Mouse (Mus musculus) urinary bladder, postnatal 10 days (tissue): ENCODE results near the gene Sh3d19.
"Not testable (repeated sequence)": the region's sequence is repeated elsewhere in the genome, so short reads cannot be mapped to it uniquely, and the experiment has no call there.

Source experiments
- DNase-seq: peaks from one replicate; pipeline ENCODE4 v3.0.0; 2022; ENCODE audit warnings: low spot score

Sh3d19 gene

GRCm38 (mm10) chr3:85981761-85982160 lies 10.9 kb downstream of the Sh3d19 start:
- not testable (repeated sequence) for DNase-seq

DNA sequence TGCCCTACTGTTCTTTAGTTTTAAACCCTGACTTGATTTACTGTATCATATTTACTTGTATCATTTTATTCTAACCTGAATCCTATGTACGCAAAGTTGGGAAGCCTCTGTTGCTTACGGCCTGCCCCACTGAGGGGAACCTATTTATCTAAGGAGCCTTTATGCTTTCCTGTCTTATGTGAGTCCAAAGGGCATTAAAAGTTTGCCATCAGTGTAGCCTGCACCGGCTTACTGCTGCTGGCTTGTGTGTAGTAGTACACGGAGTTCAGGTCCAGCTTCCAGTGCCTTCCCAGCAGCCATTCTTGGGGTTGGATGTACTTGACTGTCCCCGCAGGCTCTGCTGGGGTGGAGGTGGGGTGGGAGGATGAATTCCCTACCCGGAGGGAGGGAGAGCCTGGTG lies 13.6 kb downstream of the Sh3d19 start:
- DNase-seq: no peak

DNA sequence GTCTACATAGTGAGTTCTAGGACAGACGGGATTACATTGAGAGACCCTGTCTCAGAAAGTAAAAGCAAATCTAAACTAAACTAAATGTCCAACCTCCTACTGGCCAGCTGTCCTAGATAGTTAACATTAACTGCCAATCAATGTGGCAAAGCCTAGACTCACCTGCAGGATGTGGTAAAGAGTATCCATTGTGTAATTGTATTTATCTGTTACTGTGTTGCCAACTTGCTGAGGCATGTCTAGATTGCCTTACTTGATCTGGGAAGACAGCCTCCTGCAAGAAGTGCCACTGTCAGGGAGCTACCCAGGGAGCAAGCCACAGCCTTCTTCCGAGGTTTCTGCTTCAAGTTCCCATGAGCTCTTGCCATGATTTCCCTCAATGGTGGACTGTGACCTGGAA lies 16.3 kb downstream of the Sh3d19 start:
- DNase-seq: no peak

DNA sequence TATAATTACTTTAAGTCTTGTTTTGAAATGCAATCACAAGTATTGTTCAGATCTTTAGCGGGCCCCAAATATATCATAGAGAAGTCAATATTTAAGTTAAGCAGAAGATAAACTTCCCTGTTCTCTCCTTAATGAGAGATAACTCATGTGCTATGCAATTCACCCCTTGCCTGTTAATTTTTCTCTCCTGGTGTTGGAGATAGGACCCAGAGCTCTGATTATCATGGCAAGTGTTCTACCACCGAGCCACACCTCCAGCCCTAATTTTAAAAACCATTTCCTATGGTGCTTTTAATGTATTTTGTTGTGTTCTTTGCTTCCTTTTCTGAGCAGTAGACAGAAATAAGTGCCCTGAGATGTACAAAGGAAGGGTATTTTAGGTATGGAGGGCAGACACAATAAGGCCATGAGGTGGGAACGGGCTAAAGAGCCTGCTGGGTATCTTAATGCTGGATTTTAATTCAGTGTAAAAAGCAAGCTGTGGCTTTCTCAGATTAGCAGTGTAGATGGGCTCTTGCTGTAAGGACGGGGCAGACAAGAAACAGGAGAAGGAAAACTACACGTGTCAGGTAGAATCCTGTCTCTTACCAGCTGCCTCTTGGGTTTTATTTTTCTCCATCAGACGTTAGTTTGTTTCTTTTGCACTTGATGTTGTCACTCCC lies 20.4 kb downstream of the Sh3d19 start:
- no peak for DNase-seq

- DNase-seq: no peak
These were observed 20.9 kb downstream of the Sh3d19 start for GRCm38 (mm10) chr3:85991802-85992156.

GRCm38 (mm10) chr3:85993744-85994143 lies 22.8 kb downstream of the Sh3d19 start:
- DNase-seq: no peak

DNA sequence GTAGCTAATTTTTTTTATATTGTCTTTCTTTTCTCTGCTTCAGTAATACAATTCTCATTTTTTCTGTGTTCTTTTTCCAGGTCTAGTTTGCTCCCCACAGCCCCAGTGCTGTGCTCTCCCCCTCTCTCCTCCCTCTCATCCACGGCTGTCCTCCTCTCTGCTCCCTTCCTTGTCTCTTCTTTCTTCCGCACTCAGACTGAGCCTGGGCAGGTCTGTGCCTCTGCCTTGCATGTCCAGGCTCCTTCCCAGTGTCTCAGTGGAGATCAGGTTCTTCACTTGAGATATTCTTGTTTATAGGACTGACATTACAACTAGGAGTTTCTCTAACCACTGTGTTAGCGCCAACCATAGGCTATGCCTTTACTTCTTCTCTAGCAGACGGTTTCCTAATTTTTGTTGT lies 23.7 kb downstream of the Sh3d19 start:
- DNase-seq: no peak

DNA sequence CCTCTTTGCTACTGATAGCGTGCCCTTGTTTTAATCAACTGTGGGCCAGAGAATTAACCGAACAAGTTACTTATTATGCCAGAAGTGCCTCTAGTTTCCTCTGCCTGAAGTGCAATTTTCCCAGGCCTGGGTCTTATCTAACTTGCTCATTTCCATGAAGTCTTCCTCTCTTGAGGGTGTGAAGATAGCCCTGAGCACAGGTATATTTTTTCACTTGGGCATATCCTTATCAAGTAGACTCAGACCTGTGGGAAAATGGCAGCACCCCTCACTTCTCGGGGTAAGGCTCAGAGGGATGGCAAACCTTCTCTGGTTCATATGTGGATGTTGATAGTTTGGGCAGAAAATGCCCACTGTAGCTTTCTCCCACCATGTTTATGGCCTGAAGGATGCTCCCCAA lies 30.4 kb downstream of the Sh3d19 start:
- no peak for DNase-seq

DNA sequence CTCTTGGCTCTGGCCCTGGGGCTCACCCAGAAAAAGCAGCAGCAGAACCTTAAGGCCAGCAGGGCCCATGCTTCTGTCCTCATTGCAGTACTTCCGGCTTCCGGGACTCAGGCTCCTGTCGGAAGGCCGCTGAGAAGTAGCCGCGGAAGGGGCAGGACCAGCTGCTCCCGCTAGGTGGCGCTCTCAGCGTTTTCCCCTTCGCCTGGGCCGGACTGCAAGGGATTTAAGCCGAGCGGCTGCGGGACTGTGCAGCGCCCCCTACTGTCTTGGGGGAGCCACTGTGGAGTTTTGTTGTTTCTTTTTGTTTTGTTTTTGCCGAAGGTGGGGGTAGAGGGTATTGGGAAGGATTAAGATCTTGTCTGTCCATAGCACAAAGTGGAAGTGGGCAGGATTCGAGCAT lies 31.5 kb downstream of the Sh3d19 start, which contains the start of gene Prss48:
Gene Prss48, minus strand, starts transcription at position 69 of the 400 bp plus-strand sequence.
- DNase-seq: no peak

GRCm38 (mm10) chr3:86002940-86003339 lies 32.0 kb downstream of the Sh3d19 start:
- DNase-seq: no peak

DNA sequence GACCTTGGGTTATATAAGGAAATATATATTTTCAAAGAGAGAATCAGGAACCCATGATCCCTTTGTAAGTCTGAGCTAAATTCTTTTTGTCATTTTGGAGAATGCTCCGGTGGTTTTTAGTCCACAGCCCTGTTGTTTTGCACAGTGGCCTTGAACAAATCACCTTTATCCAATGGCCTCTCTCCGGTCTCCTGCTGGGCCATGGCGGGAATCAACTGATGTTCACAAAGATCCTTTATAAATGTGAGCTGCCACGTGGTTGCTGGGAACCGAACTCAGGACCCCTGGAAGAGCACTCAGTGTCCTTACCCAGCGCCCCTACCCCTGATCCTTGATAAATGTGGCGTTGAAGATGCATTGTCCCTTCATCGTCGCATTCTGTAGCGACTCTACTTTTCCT lies 33.8 kb downstream of the Sh3d19 start:
- no peak for DNase-seq

DNA sequence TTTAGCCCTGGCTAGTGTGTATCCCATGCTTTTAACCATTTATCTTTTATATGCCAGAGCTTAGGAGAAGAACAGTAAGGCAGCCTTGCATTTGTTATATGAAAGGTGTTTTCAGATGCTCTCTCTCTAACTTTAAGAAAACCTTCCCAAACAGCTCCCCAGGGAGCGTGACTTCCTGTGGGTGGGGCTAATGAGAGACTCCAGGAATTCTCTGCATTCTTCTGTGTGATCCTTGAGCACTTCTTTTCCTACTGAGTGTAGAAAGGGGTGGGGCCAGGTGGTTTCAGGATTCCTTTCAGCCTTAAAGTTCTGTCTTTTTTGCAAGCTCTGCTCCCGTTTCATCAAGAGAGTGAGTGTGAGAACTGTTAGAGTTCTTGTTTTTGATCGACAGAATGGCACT lies 39.7 kb downstream of the Sh3d19 start:
- DNase-seq: no peak

- DNase-seq: no peak
These were observed 40.5 kb downstream of the Sh3d19 start for GRCm38 (mm10) chr3:86011373-86011772.

DNA sequence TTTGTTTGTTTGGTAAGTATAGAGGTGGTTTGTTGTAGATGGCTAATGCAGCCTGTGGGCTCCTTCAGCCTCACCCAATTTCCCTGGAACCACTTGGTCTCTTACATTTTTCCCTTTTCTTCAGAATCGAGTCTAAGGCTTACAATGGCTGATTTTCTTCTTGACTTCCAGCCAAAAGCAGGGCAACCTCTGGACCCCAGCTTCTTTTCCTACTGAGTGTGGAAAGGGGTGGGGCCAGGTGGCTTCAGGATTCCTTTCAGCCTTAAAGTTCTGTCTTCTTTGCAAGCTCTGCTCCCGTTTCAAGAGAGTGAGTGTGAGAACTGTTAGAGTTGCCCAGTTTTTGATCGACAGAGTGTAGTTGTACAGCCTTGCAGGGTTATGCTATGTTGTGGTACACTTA lies 40.9 kb downstream of the Sh3d19 start:
- DNase-seq: no peak

GRCm38 (mm10) chr3:86013837-86014236 lies 42.9 kb downstream of the Sh3d19 start:
- DNase-seq: no peak

DNA sequence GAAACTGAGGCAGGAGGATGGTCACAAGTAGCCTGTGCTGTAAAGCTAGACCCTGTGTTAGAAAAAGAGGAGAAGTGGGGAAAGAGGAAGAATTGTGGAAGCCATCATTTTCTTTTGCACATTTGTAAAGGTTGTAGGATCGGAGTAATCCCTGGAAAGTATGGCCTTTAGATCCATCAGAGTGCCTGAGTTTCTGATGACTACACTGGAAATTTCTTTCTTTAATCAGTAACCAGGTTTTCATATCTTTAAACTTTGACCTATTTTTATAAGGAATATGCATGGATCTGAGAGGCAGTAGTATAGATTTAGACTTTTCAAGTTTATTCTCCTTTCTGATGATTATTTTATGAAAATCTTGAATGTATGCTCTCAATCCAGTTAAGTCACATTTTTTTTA lies 46.1 kb downstream of the Sh3d19 start:
- DNase-seq: no peak

GRCm38 (mm10) chr3:86017484-86017883 lies 46.6 kb downstream of the Sh3d19 start:
- no peak for DNase-seq

DNA sequence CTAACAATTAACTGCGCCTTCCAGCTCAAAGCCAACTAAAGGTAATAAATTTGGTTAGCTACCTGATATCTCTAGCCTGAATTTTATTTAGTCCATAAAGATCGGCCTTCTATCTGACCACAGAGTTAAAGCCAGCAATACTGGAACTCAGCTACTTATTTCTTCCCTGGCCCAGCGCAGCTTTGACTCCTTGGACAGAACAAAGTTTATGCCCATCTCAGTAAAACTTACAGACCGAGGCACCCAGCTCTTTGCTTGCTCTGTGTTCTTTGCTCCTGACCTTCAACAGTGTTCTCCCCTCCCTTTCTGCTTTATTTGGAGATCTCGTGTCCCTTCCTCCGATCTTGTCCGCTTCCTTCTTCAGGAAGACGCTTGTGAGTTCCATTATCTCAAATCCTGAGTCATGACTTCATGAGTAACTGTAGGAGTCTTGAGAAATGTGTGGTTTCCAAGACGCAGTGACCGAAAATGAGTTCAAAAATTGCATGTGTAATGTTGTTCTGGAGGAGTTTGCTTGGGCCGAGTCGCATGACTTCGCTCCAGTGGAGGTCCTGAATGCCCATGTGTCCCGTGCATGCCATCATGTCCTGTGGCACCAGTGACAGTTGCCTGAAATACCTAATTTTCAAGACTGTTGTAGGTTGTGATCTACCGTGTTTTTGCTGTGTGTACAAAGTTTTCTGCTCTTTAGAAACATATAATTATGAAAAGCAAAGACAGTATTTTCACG lies 50.2 kb downstream of the Sh3d19 start:
- DNase-seq: no peak

GRCm38 (mm10) chr3:86021651-86022050 lies 50.7 kb downstream of the Sh3d19 start:
- DNase-seq: no peak

DNA sequence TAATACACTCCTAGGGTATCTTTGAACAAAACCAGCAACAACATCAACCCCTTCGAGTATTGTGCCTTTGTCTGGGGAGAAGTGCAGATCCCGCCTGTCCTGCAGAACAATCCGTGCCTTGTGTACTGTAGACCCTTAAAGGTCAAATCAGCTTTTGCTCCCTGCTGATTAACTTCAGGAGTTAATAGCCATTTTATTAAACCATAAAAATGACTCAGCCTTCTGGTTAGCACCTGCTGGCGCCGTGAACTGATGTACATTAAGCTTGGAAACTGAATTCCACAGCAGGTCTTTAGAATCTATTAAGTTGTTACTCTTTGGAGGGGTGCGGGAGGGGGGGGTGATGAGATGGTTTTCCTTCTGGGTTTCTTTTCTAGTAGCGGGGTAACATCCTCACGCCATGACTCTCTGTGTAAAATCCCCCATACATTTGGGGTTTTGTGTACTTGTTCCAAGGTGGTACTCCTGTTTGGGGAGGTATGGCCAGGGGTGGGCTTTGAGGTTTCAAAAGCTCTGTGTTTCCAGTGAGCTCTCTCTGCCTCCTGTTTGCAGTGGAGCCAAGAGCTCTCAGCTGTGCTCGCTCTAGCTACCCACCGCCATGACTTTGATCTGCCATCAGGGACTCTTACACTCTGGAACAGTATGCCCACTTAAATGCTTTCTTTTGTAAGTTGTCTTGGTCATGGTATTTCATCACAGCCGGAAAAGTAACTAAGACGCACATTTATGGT lies 53.3 kb downstream of the Sh3d19 start:
- no peak for DNase-seq

DNA sequence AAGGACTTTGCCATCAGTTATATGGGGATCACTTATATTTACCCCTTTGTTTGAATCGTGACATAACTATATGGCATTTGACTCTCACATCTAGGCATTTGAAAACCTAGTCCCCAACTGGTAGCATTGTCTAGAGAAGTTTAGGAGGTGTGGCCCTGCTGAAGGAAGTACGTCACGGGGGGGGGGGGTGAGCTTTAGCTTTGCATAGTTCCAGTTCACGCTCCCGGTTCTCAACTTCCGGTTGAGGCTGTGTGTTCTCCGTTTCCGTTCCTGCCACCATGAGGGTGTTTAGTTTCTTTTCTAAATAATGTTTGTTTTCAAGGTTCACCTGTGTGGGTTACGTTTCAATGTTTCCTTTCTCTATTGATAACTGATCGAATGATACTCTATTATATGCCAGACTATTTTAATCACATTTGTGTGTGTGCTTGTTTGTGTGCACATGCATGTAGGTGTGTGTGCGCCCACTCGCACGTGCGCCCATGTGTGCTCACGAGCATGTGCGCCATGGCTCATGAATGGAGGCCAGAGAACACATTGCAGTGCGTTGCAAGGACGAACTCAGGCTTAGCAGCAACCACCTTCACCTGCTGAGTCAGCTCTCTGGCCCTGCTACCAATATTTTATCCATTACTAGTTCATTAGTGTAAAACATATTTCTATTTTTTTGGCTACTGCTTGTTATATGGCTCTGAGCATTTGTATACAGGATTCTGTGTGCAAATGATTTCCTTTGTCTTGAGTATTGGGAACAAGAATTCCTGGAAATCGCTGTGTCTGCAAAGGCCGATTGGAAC lies 54.6 kb downstream of the Sh3d19 start:
- DNase-seq: no peak

DNA sequence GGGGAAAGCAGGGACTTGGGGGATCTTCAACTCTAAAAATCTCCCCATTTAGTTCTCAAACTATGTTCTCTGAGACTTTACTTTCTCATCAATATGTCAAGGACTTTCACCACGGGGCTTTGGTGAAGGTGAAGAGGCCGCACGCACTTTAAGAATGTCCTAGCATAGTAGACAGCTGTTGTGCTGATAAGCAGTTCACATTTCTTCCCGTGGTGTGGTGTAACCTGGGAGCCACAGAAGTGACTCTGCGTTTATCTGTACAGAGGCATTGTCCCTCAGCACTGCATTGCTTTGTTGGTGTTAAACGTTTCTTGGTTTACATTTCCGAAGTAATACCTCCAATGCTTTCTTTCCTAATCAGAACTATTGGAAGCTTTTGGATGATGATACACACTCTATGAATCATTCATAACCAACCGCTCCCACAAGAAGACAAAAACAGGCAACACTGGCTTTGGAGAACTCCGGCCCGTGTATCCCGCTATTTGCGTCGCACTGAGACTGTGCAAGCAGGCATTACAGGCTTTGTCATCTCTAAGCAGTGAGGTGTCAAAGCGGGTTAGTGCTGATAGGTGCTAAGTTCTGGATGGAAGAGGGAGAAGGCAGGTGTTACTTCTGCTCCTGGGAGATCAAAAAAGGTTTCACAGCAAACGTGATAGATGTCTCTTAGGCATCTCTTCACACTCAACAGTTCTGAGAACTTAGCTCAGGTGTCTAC lies 57.9 kb downstream of the Sh3d19 start:
- no peak for DNase-seq
